Mouse (Mus musculus) lung, postnatal 14 days (tissue): ENCODE measurements around the gene Ilvbl.
"Not testable (repeated sequence)": the region's sequence is repeated elsewhere in the genome, so short reads cannot be mapped to it uniquely, and the experiment has no call there.

ENCODE experiments used
- DNase-seq: peaks from one replicate; pipeline ENCODE4 v3.0.0; 2021

Ilvbl gene

DNA sequence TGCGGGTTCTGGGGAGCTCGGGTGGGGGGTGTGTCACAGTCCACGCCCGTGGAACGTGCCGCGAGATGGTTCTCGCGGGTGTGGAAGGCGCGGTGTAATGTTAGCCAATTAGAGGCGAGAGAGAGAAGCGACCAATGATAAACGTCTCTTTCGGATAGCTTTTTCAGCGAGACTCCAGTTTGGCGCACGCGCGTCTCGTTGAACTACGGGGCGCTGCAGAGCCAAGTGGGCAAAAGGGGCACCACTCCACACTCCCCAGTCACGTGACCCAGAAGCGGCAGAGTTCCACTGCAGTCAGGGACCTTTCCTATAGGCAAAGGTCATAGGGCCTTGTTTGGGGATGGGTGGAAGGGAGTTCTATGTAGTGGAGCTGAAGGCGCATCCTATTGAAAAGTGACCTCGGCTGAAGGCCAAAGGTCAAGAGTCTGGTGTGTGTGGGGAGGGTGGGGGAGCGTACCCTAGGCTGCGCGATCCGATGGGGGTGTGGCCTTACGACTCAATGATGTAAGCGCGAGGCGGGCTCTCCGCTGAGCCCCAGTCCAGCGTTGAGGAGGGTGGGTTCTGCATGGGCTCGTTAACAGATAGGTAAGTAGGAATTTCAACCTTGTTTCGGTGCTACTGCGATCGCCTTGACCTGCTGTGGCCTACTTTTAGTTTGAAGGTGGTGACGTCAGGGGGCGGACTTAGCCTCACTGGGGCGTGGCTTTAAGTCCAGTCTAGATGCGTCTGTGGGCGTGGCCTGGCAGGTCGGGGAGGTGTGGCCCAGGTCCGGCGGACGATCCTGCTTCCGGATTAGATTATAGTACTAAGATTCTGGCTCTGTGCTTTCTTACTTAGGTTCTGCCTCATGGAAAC lies at the start of gene Ilvbl:
Gene Ilvbl, plus strand, starts transcription at position 97 of the 855 bp plus-strand sequence.
- DNase-seq = peak; percentile 96

DNA sequence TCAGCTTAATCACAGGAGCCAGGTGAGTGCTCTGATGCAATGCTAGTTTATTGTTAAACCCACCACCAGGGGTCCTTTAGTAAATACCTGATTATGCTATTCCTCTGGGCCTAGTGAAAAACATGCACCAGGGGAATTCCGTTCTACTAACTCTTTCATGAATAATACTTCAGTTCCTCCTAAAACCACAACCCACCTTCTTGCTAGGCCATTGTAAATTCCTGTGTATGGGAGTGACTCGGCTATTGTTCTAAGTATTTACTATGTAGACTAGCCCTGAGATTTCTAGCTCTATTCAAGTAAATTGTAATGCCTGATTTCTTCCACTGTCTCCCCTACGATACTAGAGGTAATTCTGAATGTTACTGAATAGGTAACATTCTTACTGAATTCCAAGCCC lies 49.1 kb upstream of the Ilvbl start:
- not testable (repeated sequence) for DNase-seq

DNA sequence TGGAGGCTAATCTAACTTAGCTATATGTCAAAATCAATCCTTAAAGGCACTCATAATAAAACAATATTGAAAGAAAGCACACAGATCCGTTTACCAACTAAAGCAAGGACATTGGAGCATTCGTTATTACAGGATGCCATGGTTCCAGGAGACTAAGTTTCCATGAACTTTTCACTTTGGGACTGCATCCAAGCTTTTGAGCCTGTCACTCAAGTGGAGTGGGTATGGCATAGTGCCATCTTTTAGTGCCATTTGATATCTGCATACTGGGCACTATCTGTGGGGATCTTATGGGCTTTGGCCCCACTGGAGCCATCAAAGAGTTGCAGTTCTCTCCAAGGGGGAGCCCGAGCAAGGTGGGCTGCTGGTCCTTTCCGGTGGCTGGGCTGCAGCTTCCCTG lies 48.6 kb upstream of the Ilvbl start:
- DNase-seq = no peak

DNA sequence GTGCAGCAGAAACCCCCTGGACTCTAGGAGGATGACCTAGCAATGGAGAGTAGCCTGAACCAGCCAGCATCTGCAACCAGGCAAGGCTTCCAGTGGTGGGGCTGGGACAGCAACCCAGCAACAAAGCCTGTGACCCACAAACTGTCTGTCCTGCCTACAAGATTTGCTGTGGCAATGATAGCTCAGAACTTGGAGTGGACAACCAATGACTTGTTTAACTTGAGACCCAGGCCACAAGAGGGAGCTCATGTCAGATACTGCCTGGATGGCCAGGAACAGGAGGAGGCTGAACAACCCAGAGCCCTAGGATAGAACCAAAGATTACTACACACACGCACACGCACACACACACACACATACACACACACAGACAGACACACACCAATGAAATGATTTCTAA lies 33.2 kb upstream of the Ilvbl start:
- peak; percentile 49 for DNase-seq

DNA sequence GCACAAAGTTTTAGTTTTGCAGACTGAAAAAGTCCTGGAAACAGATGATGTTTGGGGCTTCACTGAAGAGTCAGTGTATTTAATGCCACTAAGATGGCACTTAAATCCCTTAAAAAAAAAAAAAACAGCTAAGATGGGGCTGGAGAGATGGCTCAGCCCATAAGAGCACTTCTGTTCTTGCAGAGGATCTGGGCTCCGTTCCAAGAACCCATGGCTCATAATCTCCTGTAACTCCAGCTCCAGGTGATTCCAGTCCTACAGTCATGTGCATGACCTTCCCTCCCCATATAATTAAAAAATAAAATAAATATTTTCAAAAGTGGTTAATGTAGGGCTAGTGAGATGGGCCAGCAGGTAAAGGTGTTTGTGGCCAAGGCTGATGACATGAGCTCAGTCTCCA lies 9.1 kb upstream of the Ilvbl start:
- DNase-seq = no peak

DNA sequence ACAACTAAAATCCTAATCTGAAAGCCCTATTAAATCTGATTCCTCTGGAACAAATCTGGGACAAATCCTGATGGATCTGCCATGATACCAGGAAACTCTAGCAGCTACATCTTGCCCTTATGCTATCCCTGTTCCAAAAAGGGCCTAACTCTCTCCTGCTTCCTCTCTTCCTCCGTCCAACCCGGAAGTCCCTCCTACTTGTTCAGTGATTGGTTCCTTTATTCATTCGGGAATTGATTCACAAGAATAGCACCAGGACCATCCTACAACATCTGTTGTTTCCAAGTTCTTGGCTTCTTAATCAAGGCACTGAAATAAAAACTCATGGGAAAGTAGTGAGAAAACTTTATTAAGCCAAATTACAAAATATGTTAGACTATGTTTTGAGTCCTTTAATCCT lies 5.0 kb upstream of the Ilvbl start:
- no peak for DNase-seq

DNA sequence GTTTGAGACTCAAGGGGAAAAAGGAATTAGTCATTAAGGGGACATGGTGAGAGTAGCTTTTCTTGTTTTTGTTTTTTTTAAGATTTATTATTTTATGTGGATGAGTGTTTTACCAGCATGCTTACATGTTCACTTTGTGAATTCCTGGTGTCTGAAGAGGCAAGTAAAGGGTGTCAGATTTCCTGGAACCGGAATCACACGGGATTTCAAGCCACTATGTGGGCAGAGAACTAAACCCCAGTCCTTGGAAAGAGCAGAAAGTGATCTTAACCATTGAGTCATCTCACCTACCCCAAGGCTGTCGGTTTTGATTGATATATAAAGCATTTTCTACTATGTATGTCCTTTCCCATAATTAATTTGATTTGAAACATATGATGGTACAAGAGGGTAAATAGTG lies 4.5 kb upstream of the Ilvbl start:
- DNase-seq = no peak

DNA sequence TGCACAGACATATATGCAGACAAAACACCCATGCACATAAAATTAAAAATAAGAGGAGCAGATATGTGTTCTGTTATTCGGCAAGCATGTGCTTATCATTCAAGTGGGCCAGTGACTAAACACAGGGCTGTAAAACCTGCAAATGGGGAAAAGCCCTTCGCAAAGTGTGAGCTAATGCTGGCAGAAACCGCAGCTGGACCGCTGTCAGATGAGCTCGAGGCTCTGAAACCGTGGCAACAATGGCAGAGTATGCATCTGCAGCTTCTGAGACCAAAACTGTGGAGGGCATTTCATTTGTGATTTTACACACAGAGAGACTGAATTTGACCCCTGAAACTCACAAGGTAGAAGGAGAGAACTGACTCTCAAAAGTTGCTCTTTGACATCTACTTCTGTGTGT lies 3.7 kb upstream of the Ilvbl start:
- no peak for DNase-seq

DNA sequence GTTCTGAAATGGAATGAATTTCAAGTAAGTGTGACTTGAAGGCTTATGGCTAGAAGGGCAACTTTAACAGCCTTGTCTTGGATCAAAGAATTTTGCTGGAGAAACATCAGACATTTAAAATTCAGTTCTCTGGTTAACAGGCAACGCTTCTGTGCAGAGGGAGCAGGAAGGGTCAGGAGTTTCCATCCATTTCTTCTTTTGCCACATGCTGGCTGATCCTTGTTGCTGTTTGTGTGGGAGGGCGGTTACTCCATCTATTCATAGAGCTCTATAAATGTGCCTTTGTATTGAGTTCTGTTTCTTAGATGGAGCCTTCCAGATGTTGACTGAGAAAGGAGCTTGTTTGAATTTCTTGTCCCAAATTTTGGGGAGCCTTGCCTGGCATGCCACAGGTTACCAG lies 3.2 kb upstream of the Ilvbl start:
- DNase-seq = no peak

DNA sequence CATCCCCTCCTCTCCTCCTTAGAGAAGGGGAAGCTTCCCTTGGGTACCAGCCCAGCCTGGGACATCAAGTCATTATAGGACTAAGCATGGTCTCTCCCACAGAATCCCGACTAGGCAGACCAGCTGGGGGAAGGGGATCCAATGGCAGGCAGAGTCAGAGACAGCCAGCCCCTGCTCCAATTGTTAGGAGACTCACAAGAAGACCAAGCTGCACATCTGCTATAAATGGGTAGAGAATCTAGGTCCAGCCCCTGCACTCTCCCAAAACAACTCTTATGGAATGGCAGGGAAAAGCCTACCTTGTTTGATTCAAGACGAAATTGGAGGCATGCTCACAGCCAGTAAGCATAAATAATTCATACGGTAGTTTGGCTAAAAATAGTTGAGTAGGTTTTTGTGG lies 920 bp upstream of the Ilvbl start:
- no peak for DNase-seq

DNA sequence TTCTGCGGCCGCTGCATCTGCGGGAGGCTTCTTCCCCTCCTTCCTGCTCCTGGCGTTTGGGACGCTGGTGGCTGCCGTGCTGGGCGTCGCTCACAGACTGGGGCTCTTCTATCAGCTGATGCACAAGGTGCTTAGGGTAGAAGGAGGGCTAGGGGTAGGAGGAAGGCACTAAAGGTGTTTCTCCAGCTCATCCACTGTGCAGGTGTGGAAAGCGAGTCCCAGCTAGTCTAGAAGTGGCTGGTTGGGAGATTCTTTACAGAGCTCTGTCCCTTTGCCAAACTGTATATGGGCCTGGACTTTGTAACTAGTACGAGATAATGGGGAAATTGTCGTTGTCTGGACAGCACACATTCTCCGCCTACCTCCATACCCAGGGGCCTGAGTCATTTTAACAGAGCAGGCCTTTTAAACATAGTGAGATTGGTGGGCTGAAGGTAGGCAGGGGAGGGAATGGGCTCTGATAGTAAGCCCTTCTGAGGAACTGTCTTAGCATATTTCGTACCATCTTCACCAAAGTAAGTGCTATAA lies 1.0 kb downstream of the Ilvbl start:
- DNase-seq = no peak

DNA sequence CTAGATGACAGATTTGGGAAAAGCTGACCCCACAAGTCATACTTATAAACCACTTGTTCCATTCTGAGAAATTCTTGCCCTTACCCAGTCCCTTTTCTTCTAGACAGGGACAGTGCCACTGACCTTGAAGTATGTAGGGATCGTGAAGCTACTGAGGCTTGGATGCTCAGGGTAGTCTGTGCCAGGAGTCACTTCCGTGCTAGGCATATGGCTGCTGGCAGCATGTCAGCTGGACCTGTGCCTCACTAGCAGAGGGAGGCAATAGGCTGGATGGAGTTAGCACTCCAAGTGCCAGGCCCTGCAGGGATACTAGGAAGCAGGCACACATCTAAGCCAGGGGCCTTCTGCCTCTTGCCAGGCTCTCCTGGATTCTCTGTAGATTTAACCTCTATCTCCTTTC lies 1.5 kb downstream of the Ilvbl start:
- peak; percentile 35 for DNase-seq

DNA sequence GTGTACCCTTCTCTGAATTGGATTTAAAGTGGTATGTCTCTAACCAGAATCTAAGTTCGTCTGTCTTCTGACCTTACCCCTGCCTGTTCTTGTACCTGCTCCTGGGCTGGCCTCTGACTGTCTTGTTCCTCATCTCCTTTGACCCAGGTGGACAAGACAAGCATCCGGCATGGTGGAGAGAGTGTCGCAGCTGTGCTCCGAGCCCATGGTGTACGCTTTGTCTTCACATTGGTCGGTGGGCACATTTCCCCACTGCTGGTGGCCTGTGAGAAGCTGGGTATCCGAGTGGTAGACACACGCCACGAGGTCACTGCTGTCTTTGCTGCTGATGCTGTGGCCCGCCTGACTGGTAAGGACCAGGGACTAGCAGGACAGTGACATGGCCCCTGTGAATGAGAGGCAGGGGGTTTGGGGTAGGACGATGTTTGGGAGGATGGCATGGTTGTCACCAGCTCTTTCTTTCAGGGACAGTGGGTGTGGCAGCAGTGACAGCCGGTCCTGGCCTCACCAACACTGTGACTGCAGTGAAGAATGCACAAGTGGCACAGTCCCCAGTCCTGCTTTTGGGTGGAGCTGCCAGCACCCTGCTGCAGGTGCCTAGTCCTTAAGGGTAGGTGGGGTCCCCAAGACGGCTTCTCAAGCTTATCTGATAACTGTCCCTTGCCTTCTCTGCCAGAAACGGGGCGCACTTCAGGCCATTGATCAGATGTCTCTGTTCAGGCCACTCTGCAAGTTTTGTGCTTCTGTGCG lies 2.5 kb downstream of the Ilvbl start:
- no peak for DNase-seq

DNA sequence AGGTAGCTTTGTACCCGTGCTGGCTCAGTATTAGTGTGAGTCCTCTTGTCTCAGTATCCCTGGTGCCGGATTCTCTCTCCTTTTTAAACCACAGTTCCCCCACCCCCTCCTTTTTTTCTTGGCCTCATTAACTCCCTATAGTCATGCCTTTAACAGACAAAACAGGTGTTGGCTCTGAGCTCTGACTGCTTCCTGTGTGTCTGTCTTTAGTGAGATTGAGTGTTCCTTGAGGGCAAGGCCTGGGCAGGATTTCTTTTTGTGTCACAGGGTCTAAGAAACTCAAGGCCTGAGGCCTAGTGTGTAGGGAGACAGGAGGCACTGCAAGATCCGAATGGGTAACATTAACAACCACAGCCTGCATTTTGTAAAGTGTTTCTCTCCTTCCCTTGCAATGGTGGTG lies 4.1 kb downstream of the Ilvbl start:
- no peak for DNase-seq

DNA sequence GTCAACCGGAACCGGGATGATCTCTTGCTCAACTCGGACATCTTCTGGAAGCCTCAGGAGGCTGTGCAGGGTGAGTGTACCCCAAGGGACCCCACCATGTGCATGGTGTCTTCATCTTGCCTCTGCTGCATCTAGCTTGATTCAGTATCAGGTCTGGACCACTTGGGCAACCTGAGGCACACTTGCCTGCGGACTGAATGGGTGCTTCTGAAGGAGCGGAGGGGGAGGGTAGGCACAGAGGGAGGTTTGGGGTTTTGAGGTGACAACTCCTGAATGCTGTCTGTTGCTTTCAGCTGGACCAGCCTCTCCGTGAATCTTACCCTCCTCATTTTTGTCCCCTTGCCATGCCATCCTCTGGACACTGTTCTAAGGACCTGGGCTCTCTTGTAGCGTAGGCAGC lies 7.0 kb downstream of the Ilvbl start:
- DNase-seq = no peak

DNA sequence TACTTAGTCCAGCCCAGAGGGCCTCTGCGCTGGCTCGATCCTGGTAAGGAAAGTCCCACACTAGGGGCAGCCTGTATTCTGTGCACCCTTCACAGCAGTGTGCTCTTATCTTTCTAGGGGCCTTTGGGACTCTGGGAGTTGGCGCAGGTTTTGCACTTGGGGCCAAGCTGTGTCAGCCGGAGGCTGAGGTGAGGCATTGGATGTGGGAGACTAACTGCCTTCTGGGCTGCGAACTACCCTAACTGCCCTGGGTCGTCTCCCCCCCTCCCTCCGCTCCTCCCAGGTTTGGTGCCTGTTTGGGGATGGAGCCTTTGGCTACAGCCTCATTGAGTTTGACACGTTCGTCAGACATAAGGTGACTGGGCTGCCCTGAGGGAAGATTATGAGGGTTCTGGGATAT lies 9.2 kb downstream of the Ilvbl start:
- DNase-seq = no peak

DNA sequence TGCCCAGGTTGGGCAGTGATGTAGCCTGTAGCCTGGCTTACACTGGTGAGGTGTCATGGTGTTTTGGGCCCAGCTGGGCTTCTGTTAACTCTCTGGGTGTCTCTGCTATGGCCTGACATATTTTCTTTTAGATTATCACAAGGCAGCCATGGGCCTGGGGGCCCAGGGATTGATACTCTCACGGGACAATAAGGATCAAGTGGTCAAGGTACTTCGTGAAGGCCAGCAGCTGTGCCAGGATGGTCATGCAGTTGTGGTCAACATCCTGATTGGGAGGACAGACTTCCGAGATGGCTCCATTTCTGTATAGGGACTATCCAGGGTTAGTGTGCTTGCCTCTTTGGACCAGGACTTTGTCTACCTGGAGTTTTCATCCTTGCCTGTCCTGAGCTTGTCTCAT lies 9.8 kb downstream of the Ilvbl start:
- no peak for DNase-seq

DNA sequence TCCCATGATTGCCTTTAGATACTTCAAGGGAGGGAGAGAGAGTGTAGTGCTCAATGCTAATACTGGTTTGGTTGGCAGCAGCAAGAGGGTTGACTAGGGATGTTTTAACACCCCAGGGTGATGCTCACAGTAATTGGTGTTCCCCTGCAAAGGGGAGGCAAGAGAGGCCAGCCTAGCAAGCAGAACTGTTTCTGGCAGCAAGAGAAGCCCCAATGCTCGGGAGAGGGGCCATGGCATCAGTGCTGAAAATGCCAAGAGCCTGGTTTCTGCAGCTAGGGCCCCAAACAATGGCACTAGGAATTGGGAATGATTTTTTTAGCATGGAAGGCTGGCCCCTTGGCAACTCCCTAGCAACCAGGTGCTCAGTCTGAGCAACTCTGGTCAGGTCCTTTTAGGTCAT lies 10.8 kb downstream of the Ilvbl start:
- no peak for DNase-seq

DNA sequence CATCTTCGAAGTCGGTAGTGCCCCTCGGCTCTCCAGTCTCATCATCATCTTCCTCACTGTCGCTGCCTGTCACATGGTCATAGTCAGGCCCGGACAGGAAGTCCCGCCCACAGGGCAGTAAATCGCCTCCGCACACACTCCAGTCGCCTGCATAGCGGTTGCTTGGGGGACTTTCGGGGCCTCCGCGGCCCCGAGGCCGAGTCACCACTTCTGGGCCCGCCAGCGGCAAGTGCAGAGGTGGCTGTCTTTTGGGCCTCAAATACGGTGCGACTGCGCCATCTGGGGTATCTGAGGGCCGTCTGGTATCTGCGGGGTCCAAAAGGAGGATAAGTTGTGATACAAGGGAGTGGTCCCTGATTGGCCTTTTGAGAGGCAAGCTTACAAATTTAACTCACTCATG lies 11.5 kb downstream of the Ilvbl start:
- DNase-seq = no peak

DNA sequence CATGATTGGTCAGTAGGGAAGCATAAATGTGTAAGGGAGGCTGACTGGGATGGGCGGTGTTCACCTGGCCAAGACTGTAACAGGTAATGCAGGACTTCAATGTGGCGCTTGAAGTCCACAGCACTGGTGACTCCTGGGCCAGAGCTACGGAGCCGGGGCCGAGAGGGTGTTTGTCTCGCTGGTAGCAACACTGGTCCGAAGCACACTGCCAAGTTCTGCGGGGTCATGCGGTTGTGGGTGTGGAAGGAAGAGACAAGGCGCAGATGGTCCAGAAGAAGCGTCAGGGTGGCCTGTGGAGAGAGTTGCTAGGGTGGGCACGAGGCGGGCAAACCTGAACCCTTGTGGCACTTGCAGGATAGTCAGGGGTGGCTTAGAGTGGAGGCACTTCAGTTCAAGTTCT lies 11.9 kb downstream of the Ilvbl start:
- DNase-seq = no peak

DNA sequence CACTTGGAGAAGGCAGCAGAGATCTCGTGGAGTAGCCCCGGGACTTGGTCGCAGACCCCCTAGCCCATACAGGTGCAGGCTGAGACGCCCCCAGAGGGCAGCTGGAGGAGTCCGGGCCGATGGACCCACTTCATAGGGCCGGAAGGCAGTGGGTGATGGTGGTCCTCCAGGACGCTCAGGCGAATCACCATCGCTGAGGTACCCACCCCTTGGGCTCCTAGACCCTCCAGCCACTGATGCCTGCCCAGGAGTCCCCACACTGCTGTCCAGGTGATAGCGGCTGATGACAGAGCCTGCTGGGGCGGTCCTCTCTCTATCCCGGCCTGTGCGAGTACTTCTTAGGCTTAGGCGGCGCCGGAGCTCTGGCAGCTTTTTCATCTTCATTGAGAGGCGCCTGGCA lies 15.1 kb downstream of the Ilvbl start:
- DNase-seq = no peak

DNA sequence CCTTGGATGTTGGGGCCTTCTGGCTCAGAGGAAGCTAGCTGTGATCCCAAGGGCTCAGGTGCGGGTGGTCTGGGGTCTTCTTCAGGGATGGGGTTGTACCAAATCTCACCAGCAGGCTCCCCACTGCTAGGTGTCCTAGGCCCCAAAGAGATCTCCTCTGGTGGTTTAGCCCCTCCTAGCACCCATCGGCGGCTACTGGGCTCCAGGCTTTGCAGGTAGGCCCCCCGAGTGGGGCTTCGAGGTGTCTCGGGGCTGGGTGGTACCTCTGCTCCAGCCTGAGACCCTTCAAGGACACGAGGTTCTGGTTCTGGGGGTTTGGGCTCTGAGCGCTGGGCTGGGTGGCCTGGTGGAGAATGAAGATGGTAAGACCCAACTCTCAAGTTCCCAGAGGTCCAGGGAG lies 15.8 kb downstream of the Ilvbl start:
- DNase-seq = no peak

DNA sequence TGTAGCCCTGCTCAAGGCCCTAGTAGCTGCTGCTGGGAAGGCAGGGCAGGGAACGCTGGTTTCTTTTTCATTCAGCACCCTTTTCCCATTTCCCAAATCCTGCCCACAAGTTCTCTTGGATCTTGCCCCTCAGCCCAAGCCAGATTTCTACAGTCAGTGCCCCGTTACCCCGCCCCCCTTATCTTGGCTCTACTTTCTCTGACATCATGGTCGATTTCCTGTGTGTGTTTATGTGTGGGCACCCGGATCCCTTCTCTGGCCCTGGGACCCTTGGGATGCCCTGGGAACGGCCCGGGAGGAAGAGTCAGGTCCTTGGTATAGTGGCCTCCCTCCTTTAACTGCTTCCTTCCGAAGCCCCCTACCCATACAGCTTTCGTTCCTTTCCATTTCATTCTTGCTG lies 16.6 kb downstream of the Ilvbl start:
- DNase-seq = peak; percentile 65
